Mouse (Mus musculus) lung, adult 2 months (tissue): ENCODE measurements at regions not wholly inside any gene's neighbourhood (a gene's known extent, or its start where the extent isn't known, plus 50 kb on each side); places are given as distances from the start of the nearest gene placed in this dataset.

Source experiments
- CTCF ChIP-seq: fragments of 200-500 bp; IDR thresholded peaks from 2 replicates; pipeline ENCODE4 v1.5.1; 2011; ENCODE audit warnings: mild to moderate bottlenecking, low read length, control low read depth; ENCODE audit not compliant: insufficient read depth
- POLR2A ChIP-seq: fragments of 200-500 bp; IDR thresholded peaks from 2 replicates; pipeline ENCODE4 v1.6.1; 2011; ENCODE audit warnings: low read depth, mild to moderate bottlenecking, control low read depth, low read length, borderline replicate concordance; ENCODE audit errors: extremely low read depth

DNA sequence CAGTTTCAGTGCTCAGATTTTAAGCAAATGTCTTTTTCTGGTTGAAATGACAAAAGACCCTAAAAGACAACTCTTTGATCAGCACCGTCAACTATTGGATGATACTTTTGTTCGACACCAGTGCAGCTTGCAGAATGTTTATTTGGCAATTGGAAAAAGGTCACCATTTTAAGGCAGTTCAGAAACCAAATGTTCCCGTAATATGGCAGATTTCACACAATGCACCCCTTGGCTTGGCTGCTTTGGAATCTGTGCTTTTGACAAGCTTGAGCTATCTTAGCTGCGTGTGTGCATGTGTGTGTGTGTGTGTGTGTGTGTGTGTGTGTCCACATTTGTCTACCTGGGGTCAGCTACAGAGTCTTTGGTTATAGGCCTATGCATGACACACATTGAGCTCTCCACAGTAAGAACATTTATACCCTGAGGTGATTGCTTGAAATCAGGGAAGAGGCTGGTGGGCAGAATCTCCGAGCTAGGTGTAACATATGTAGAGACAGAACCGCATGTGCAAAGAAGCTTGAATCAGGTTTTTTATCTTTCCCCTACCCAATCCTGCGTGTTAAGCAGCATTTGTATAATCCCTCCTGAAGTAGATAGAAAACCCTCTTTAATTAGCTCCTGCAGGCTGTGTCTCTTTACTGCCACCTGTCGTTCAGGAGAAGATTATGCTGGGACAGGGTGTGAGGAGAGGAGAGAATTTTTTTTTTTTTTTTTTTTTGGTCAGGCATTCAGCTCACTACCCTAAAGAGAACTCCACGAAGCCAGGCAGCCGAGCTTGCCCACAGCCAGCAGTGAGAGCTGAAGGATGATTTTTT is 85.1 kb upstream of the Arrdc4 start:
- TF ChIP-seq CTCF (peak; percentile 7; the same call in 1 of the 2 replicates), POLR2A (no peak)
